Mouse (Mus musculus): ENCODE data around the gene Ces3a.
"Not testable (repeated sequence)": the region's sequence is repeated elsewhere in the genome, so short reads cannot be mapped to it uniquely, and the experiment has no call there.

Ces3a gene

GRCm38 (mm10) chr8:105048371-105048854, at the start of gene Ces3a:
TSS of gene Ces3a (plus strand) at chr8:105048601.
- DNase-seq (ENCODE audit: low spot score) = no peak

GRCm38 (mm10) chr8:104999183-104999582, 49.2 kb upstream of the Ces3a start:
- DNase-seq (ENCODE audit: low spot score) = no peak

GRCm38 (mm10) chr8:105000586-105000985, 47.8 kb upstream of the Ces3a start, which contains the start of gene Ces2h:
TSS of gene Ces2h (plus strand) at chr8:105000853.
- DNase-seq (ENCODE audit: low spot score) = no peak

- no peak for DNase-seq (ENCODE audit: low spot score)
Observed at GRCm38 (mm10) chr8:105010000-105010399, 38.4 kb upstream of the Ces3a start.

GRCm38 (mm10) chr8:105011136-105011535, 37.3 kb upstream of the Ces3a start:
- no peak for DNase-seq (ENCODE audit: low spot score)

- DNase-seq (ENCODE audit: low spot score) = no peak
Observed at GRCm38 (mm10) chr8:105014391-105014790, 34.0 kb upstream of the Ces3a start.

GRCm38 (mm10) chr8:105021954-105022353, 26.4 kb upstream of the Ces3a start:
- no peak for DNase-seq (ENCODE audit: low spot score)

- DNase-seq (ENCODE audit: low spot score) = no peak
Observed at GRCm38 (mm10) chr8:105023087-105023486, 25.3 kb upstream of the Ces3a start.

GRCm38 (mm10) chr8:105025050-105025449, 23.4 kb upstream of the Ces3a start:
- DNase-seq (ENCODE audit: low spot score) = no peak

GRCm38 (mm10) chr8:105043510-105043909, 4.9 kb upstream of the Ces3a start:
- DNase-seq (ENCODE audit: low spot score) = no peak

GRCm38 (mm10) chr8:105045824-105046401, 2.5 kb upstream of the Ces3a start:
- no peak for DNase-seq (ENCODE audit: low spot score)

GRCm38 (mm10) chr8:105056211-105056610, 7.8 kb downstream of the Ces3a start:
- DNase-seq (ENCODE audit: low spot score) = no peak

- no peak for DNase-seq (ENCODE audit: low spot score)
Observed at GRCm38 (mm10) chr8:105060056-105060455, 11.7 kb downstream of the Ces3a start.

GRCm38 (mm10) chr8:105066761-105067160, 18.4 kb downstream of the Ces3a start:
- DNase-seq (ENCODE audit: low spot score) = peak; percentile 32

GRCm38 (mm10) chr8:105067905-105068304, 19.5 kb downstream of the Ces3a start:
- DNase-seq (ENCODE audit: low spot score) = not testable (repeated sequence)

- no peak for DNase-seq (ENCODE audit: low spot score)
Observed at GRCm38 (mm10) chr8:105068971-105069370, 20.6 kb downstream of the Ces3a start.

- no peak for DNase-seq (ENCODE audit: low spot score)
Observed at GRCm38 (mm10) chr8:105076601-105077000, 28.2 kb downstream of the Ces3a start.

GRCm38 (mm10) chr8:105077071-105077470, 28.7 kb downstream of the Ces3a start:
- DNase-seq (ENCODE audit: low spot score) = no peak

GRCm38 (mm10) chr8:105078591-105078990, 30.2 kb downstream of the Ces3a start:
- no peak for DNase-seq (ENCODE audit: low spot score)

GRCm38 (mm10) chr8:105080814-105081336, 32.5 kb downstream of the Ces3a start:
- DNase-seq (ENCODE audit: low spot score) = no peak

- no peak for DNase-seq (ENCODE audit: low spot score)
Observed at GRCm38 (mm10) chr8:105083449-105084050, 35.1 kb downstream of the Ces3a start, which contains the start of gene Ces3b. TSS of gene Ces3b (plus strand) at chr8:105083753.

- not testable (repeated sequence) for DNase-seq (ENCODE audit: low spot score)
Observed at GRCm38 (mm10) chr8:105088166-105088565, 39.8 kb downstream of the Ces3a start.

- no peak for DNase-seq (ENCODE audit: low spot score)
Observed at GRCm38 (mm10) chr8:105088581-105088980, 40.2 kb downstream of the Ces3a start.

All from ovary, postnatal 36 days (tissue).